Mouse (Mus musculus): ENCODE data around the gene Knop1.

The Knop1 gene

GRCm38 (mm10) chr7:118855877-118856304 is at the start of gene Knop1:
Gene Knop1 (minus strand): TSS chr7:118856254.
- no peak for DNase-seq (ENCODE audit: low read depth)

- DNase-seq (ENCODE audit: low read depth), result no peak
Observed at GRCm38 (mm10) chr7:118904530-118904929, 48.5 kb upstream of the Knop1 start.

- no peak for DNase-seq (ENCODE audit: low read depth)
Observed at GRCm38 (mm10) chr7:118903879-118904278, 47.8 kb upstream of the Knop1 start.

GRCm38 (mm10) chr7:118902944-118903343 is 46.9 kb upstream of the Knop1 start:
- peak; percentile 44 for DNase-seq (ENCODE audit: low read depth)

- DNase-seq (ENCODE audit: low read depth), result no peak
Observed at GRCm38 (mm10) chr7:118900090-118900489, 44.0 kb upstream of the Knop1 start.

GRCm38 (mm10) chr7:118898063-118898462 is 42.0 kb upstream of the Knop1 start:
- peak; percentile 58 for DNase-seq (ENCODE audit: low read depth)

GRCm38 (mm10) chr7:118895469-118896450 is 39.7 kb upstream of the Knop1 start:
- DNase-seq (ENCODE audit: low read depth), result peak; percentile 43

GRCm38 (mm10) chr7:118889046-118889680 is 33.1 kb upstream of the Knop1 start:
- peak; percentile 86 for DNase-seq (ENCODE audit: low read depth)

GRCm38 (mm10) chr7:118887303-118888055 is 31.4 kb upstream of the Knop1 start:
- DNase-seq (ENCODE audit: low read depth), result no peak

- no peak for DNase-seq (ENCODE audit: low read depth)
Observed at GRCm38 (mm10) chr7:118884969-118885368, 28.9 kb upstream of the Knop1 start.

- no peak for DNase-seq (ENCODE audit: low read depth)
Observed at GRCm38 (mm10) chr7:118883957-118884356, 27.9 kb upstream of the Knop1 start.

- no peak for DNase-seq (ENCODE audit: low read depth)
Observed at GRCm38 (mm10) chr7:118879466-118880029, 23.5 kb upstream of the Knop1 start.

- DNase-seq (ENCODE audit: low read depth), result no peak
Observed at GRCm38 (mm10) chr7:118865362-118865761, 9.3 kb upstream of the Knop1 start.

GRCm38 (mm10) chr7:118858640-118859039 is 2.6 kb upstream of the Knop1 start:
- no peak for DNase-seq (ENCODE audit: low read depth)

GRCm38 (mm10) chr7:118855171-118855876 is 730 bp downstream of the Knop1 start, which contains the start of gene Iqck:
Gene Iqck (plus strand): TSS chr7:118855752.
- DNase-seq (ENCODE audit: low read depth), result peak; percentile 91

GRCm38 (mm10) chr7:118854606-118855005 is 1.4 kb downstream of the Knop1 start:
- DNase-seq (ENCODE audit: low read depth), result no peak

GRCm38 (mm10) chr7:118852611-118853010 is 3.4 kb downstream of the Knop1 start:
- DNase-seq (ENCODE audit: low read depth), result no peak

GRCm38 (mm10) chr7:118851571-118851970 is 4.5 kb downstream of the Knop1 start:
- DNase-seq (ENCODE audit: low read depth), result peak; percentile 70

GRCm38 (mm10) chr7:118850676-118851290 is 5.3 kb downstream of the Knop1 start:
- peak; percentile 75 for DNase-seq (ENCODE audit: low read depth)

- no peak for DNase-seq (ENCODE audit: low read depth)
Observed at GRCm38 (mm10) chr7:118849543-118850250, 6.4 kb downstream of the Knop1 start.
